Mouse (Mus musculus): Measurements from ENCODE around the gene Krcc1. TPM values are rescaled to one million over a fixed set of nuclear protein-coding genes. Genes with fewer than 3 reads are reported as not detected.

Krcc1 gene
- polyA plus RNA-seq, 1 experiment: 4.2 TPM

DNA sequence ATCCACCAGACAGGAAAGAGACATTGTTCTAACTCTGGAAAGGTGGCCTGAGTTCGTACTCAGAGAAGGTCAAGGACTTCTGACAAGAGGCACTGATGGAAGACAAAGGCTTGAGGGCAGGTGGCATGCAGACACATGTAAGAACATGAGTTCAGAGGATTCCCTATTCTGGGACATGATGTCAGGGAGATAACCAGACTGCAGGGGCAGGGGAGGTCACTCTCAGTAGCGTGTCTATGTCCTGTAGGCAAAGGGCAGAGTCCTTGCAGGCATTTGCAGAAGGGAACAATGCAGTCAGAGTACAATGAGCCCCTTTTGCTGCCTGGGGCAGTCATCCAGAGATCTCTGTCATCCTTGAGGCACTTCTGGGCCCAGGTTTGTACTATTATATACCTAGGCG is 21.9 kb upstream of the Krcc1 start:
- no peak overlapping the region for H3K27ac ChIP-seq (ENCODE audit: insufficient read depth, low read length)
- DNase-seq (ENCODE audit: low read depth in 1 of 2, low spot score in 2 of 2): no peak
- TF ChIP-seq CTCF (IDR thresholded peaks at IDR 0.05; ENCODE audit: extremely low read depth, insufficient read depth, insufficient read length, insufficient replicate concordance): no peak
- no peak for TF ChIP-seq POLR2A (IDR thresholded peaks at IDR 0.05; ENCODE audit: low read depth, low read length)
- 87% methylated on average over 3 of the region's 3 CpGs for WGBS
- H3K4me3 ChIP-seq (ENCODE audit: extremely low read depth, insufficient read depth, insufficient read length): no peak overlapping the region
- no peaks in the 10 kb centered on the region for H3K27me3 ChIP-seq (ENCODE audit: control insufficient read depth, insufficient read depth, low read length)
- H3K36me3 ChIP-seq (ENCODE audit: control insufficient read depth, insufficient read depth, low read length): no peaks in the 10 kb centered on the region
- no peaks in the 10 kb centered on the region for H3K4me1 ChIP-seq (ENCODE audit: control insufficient read depth, insufficient read depth, insufficient read length)

DNA sequence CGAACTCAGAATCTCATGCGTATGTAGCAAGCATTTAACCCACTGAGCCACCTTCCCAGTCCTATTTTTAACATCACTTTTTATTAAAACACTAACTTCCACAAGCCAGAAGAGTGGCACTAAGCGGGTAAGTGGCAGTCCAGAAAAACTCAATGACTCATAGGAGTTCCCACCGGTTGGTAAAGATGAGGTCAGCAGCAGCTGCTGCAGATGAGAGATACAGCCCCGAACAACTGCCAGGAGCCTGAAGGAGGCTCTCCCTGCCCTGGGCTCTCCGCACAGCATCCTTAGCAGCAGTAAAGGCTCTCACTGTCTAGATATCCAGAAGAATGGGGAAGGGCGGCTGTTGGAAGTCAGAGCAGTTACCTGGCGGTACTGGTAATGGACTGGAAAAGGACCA is 20.5 kb upstream of the Krcc1 start:
- Histone ChIP-seq H3K27ac (ENCODE audit: insufficient read depth, low read length) (no peak overlapping the region), H3K4me1 (ENCODE audit: control insufficient read depth, insufficient read depth, insufficient read length) (no peaks in the 10 kb centered on the region), H3K36me3 (ENCODE audit: control insufficient read depth, insufficient read depth, low read length) (no peaks in the 10 kb centered on the region), H3K27me3 (ENCODE audit: control insufficient read depth, insufficient read depth, low read length) (no peaks in the 10 kb centered on the region), H3K4me3 (ENCODE audit: extremely low read depth, insufficient read depth, insufficient read length) (no peak overlapping the region)
- DNase-seq (ENCODE audit: low read depth in 1 of 2, low spot score in 2 of 2): no peak
- WGBS: 75% methylated on average over 8 of the region's 8 CpGs
- no peak for TF ChIP-seq POLR2A (IDR thresholded peaks at IDR 0.05; ENCODE audit: low read depth, low read length)
- no peak for TF ChIP-seq CTCF (IDR thresholded peaks at IDR 0.05; ENCODE audit: extremely low read depth, insufficient read depth, insufficient read length, insufficient replicate concordance)

DNA sequence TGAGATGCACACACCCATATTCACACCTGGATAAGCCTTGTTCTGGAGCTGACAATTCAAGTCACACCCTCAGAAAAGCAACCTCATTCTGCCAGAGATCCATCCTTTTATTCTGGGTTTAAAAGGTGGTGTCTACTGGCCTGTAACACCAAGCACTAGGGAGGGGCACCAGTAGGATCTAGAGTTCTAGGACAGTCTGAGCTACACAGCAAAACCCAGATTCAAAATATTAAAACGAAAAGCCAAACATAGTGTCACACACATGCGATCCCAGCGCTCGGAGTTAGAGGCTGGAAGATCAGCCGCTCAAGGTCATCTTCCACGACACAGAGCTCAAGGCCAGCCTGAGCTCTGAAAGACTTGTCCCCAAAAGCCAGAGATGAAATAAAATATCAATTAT is 17.0 kb upstream of the Krcc1 start:
- WGBS: 95% methylated on average over 6 of the region's 6 CpGs
- no peak for DNase-seq (ENCODE audit: low read depth in 1 of 2, low spot score in 2 of 2)
- Histone ChIP-seq H3K27me3 (ENCODE audit: control insufficient read depth, insufficient read depth, low read length) (0 out of 2 replicates have a peak, but pooled peaks cover 1% of the 10 kb centered on the region), H3K4me1 (ENCODE audit: control insufficient read depth, insufficient read depth, insufficient read length) (no peaks in the 10 kb centered on the region), H3K4me3 (ENCODE audit: extremely low read depth, insufficient read depth, insufficient read length) (no peak overlapping the region), H3K36me3 (ENCODE audit: control insufficient read depth, insufficient read depth, low read length) (no peaks in the 10 kb centered on the region), H3K27ac (ENCODE audit: insufficient read depth, low read length) (no peak overlapping the region)
- TF ChIP-seq POLR2A (IDR thresholded peaks at IDR 0.05; ENCODE audit: low read depth, low read length): no peak
- TF ChIP-seq CTCF (IDR thresholded peaks at IDR 0.05; ENCODE audit: extremely low read depth, insufficient read depth, insufficient read length, insufficient replicate concordance): no peak

GRCm38 (mm10) chr6:71256166-71256565 is 15.3 kb upstream of the Krcc1 start:
- WGBS: 94% methylated on average over 10 of the region's 10 CpGs
- Histone ChIP-seq H3K36me3 (ENCODE audit: control insufficient read depth, insufficient read depth, low read length) (no peaks in the 10 kb centered on the region), H3K27ac (ENCODE audit: insufficient read depth, low read length) (no peak overlapping the region), H3K27me3 (ENCODE audit: control insufficient read depth, insufficient read depth, low read length) (0 out of 2 replicates have a peak, but pooled peaks cover 1% of the 10 kb centered on the region), H3K4me3 (ENCODE audit: extremely low read depth, insufficient read depth, insufficient read length) (no peak overlapping the region), H3K4me1 (ENCODE audit: control insufficient read depth, insufficient read depth, insufficient read length) (no peaks in the 10 kb centered on the region)
- TF ChIP-seq POLR2A (IDR thresholded peaks at IDR 0.05; ENCODE audit: low read depth, low read length) (no peak), CTCF (IDR thresholded peaks at IDR 0.05; ENCODE audit: extremely low read depth, insufficient read depth, insufficient read length, insufficient replicate concordance) (no peak)
- DNase-seq (ENCODE audit: low read depth in 1 of 2, low spot score in 2 of 2): no peak

DNA sequence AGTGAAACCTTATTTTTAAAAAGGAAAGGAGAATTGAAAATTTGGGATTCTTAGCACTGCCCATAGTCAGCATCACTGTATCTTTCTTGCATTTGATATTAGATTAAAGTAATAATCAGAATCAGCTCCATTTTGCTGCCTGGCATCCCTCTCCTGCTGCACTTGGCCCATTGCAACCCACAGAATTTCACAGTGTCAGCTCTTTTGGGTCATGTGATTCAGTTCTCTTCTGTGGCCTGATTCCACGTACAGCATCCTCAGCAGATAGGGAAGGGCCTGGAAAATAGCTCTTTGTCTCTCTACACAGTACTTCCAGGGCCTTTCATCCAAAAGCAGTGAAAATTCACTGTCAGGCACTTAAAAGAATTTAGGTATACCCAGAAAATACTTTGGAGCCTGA is 14.1 kb upstream of the Krcc1 start:
- TF ChIP-seq CTCF (IDR thresholded peaks at IDR 0.05; ENCODE audit: extremely low read depth, insufficient read depth, insufficient read length, insufficient replicate concordance) (no peak), POLR2A (IDR thresholded peaks at IDR 0.05; ENCODE audit: low read depth, low read length) (no peak)
- 67% methylated on average over 1 of the region's 1 CpGs for WGBS
- no peak overlapping the region for H3K27ac ChIP-seq (ENCODE audit: insufficient read depth, low read length)

DNA sequence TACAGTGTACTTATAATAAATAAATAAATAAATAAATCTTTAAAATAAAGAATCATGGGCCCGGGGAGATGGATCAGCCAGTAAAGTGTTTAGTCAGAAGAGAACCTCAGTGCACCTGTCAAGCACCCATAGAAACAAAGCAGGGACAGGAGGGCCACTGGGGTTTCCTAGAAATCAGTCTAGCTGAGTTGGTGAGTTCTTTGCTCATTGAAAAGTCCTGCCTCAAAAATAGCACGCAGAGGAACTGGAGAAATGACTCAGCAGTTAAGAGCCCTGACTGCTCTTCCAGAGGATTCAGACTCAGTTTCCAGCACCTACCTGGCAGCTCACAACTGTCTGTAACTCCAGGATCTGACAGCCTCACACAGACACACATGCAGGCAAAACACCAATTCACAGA is 12.9 kb upstream of the Krcc1 start:
- Histone ChIP-seq H3K4me1 (ENCODE audit: control insufficient read depth, insufficient read depth, insufficient read length) (no peaks in the 10 kb centered on the region), H3K36me3 (ENCODE audit: control insufficient read depth, insufficient read depth, low read length) (no peaks in the 10 kb centered on the region), H3K27ac (ENCODE audit: insufficient read depth, low read length) (no peak overlapping the region), H3K27me3 (ENCODE audit: control insufficient read depth, insufficient read depth, low read length) (0 out of 2 replicates have a peak, but pooled peaks cover 1% of the 10 kb centered on the region), H3K4me3 (ENCODE audit: extremely low read depth, insufficient read depth, insufficient read length) (no peak overlapping the region)
- no peak for TF ChIP-seq POLR2A (IDR thresholded peaks at IDR 0.05; ENCODE audit: low read depth, low read length)
- TF ChIP-seq CTCF (IDR thresholded peaks at IDR 0.05; ENCODE audit: extremely low read depth, insufficient read depth, insufficient read length, insufficient replicate concordance): no peak
- DNase-seq (ENCODE audit: low read depth in 1 of 2, low spot score in 2 of 2): no peak
- 30% methylated on average over 2 of the region's 2 CpGs for WGBS

More for the DNA sequence above, 14.1 kb upstream of the Krcc1 start:
- Histone ChIP-seq H3K27me3 (ENCODE audit: control insufficient read depth, insufficient read depth, low read length) (0 out of 2 replicates have a peak, but pooled peaks cover 1% of the 10 kb centered on the region), H3K36me3 (ENCODE audit: control insufficient read depth, insufficient read depth, low read length) (no peaks in the 10 kb centered on the region), H3K4me1 (ENCODE audit: control insufficient read depth, insufficient read depth, insufficient read length) (no peaks in the 10 kb centered on the region), H3K4me3 (ENCODE audit: extremely low read depth, insufficient read depth, insufficient read length) (no peak overlapping the region)
- no peak for DNase-seq (ENCODE audit: low read depth in 1 of 2, low spot score in 2 of 2)

DNA sequence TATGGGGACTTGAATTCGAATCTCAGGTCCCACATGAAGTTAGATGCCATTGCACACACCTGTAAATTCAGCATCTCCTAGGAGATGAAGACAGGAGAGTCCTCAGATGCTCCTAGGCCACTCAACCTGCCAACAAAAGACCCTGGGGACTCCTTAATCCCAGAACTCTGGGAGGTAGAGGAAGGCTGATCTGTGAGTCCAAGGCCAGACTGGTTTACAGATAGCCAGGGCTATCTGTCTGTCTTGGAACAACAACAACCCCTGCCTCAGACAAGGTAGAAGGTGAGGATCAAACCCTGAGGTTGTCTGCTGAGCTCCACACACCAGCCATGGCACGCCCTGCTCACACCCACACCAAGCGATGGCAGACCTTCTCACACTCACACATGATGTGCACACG is 12.3 kb upstream of the Krcc1 start:
- 90% methylated on average over 4 of the region's 4 CpGs for WGBS
- no peak for TF ChIP-seq CTCF (IDR thresholded peaks at IDR 0.05; ENCODE audit: extremely low read depth, insufficient read depth, insufficient read length, insufficient replicate concordance)
- no peak for TF ChIP-seq POLR2A (IDR thresholded peaks at IDR 0.05; ENCODE audit: low read depth, low read length)
- 0 out of 2 replicates have a peak, but pooled peaks cover 1% of the 10 kb centered on the region for H3K27me3 ChIP-seq (ENCODE audit: control insufficient read depth, insufficient read depth, low read length)

More for the DNA sequence above, 12.3 kb upstream of the Krcc1 start:
- H3K4me1 ChIP-seq (ENCODE audit: control insufficient read depth, insufficient read depth, insufficient read length): no peaks in the 10 kb centered on the region
- H3K27ac ChIP-seq (ENCODE audit: insufficient read depth, low read length): no peak overlapping the region
- no peaks in the 10 kb centered on the region for H3K36me3 ChIP-seq (ENCODE audit: control insufficient read depth, insufficient read depth, low read length)
- no peak overlapping the region for H3K4me3 ChIP-seq (ENCODE audit: extremely low read depth, insufficient read depth, insufficient read length)
- no peak for DNase-seq (ENCODE audit: low read depth in 1 of 2, low spot score in 2 of 2)
